Mouse (Mus musculus) liver, embryonic 16.5 days (tissue): ENCODE measurements around the gene Hap1. TPM values are rescaled to one million over a fixed set of nuclear protein-coding genes. Genes with fewer than 3 reads are reported as not detected.

ENCODE experiments used
- ATAC-seq: fragments of 200-750 bp; cut with Nextera tagmentation; 2 replicates; pipeline ENCODE4 v1.8.0; 2017; ENCODE audit warnings: low read depth, mild to moderate bottlenecking, moderate number of reproducible peaks, moderate library complexity
- H3K27ac ChIP-seq: fragments of 300-500 bp; sonication (generic); 2 replicates; pipeline ENCODE4 v1.5.1; 2014; ENCODE audit warnings: mild to moderate bottlenecking, low read length
- H3K27me3 ChIP-seq: fragments of 300-500 bp; sonication (generic); 2 replicates; pipeline ENCODE4 v1.6.1; 2014; ENCODE audit warnings: low read depth, low read length, mixed read lengths; ENCODE audit not compliant: control insufficient read depth, insufficient read depth
- H3K36me3 ChIP-seq: fragments of 300-500 bp; sonication (generic); 2 replicates; pipeline ENCODE4 v1.6.1; 2014; ENCODE audit warnings: mild to moderate bottlenecking; ENCODE audit not compliant: control insufficient read depth, insufficient read depth
- H3K4me1 ChIP-seq: fragments of 300-500 bp; sonication (generic); 2 replicates; pipeline ENCODE4 v1.6.1; 2014; ENCODE audit warnings: low read depth, low read length, mixed read lengths; ENCODE audit not compliant: control insufficient read depth
- H3K4me2 ChIP-seq: fragments of 300-500 bp; sonication (generic); 2 replicates; pipeline ENCODE4 v1.6.1; 2014; ENCODE audit warnings: low read depth, low read length, mixed read lengths
- H3K4me3 ChIP-seq: fragments of 300-500 bp; sonication (generic); 2 replicates; pipeline ENCODE4 v1.5.1; 2014; ENCODE audit warnings: low read depth, mild to moderate bottlenecking, low read length
- H3K9ac ChIP-seq: fragments of 300-500 bp; sonication (generic); 2 replicates; pipeline ENCODE4 v1.6.1; 2014; ENCODE audit warnings: low read depth, low read length
- H3K9me3 ChIP-seq: fragments of 300-500 bp; sonication (generic); replicated peaks from 2 replicates; pipeline ENCODE4 v1.6.1; 2016; ENCODE audit warnings: low read length; ENCODE audit not compliant: control insufficient read depth
- whole genome bisulfite sequencing: fragments of 180-500 bp; shearing (Covaris S2); extraction: QIAGEN DNeasy Blood & Tissue Kit; methylation state at CpG from one replicate; pipeline ENCODE4 v1.1.7; 2014; ENCODE audit not compliant: insufficient replicate concordance; 5-methylcytosine and 5-hydroxymethylcytosine counted together
- polyA plus RNA-seq: library from polyadenylated mRNA; unstranded; fragments of >200 nt; fragmentation: Nextera tagmentation; extraction: Ambion mirVana; gene quantifications from 2 replicates; pipeline ENCODE4 v1.2.1, GENCODE M21; 2015

The Hap1 gene
- polyA plus RNA-seq, 1 experiment from 2014 or later: 0.42 TPM

DNA sequence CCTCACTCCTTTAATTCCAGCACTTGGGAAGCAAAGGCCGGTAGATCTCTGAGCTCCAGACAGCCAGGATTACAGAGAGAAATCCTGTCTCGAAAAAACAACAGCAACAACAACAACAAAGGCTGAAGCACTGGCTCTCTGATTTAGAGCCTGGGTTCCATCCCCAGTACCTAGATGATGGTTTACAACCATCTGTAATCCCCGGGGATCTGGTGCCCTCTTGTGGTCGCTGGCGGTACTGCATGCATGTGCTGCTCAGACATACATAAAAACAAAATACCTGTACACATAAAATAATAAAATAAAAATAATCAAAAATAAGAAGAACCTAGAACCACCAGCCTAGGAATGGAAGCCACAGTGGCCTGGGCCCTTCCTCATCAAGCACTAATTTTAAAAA, 55.6 kb downstream of the Hap1 start:
- no peak for ATAC-seq
- Histone ChIP-seq H3K27me3 (peaks cover 3% of the 10 kb centered on the region; the same call in 1 of the 2 replicates), H3K9ac (no peak overlapping the region), H3K4me3 (no peak overlapping the region), H3K9me3 (no peaks in the 10 kb centered on the region), H3K27ac (no peak overlapping the region), H3K4me1 (no peaks in the 10 kb centered on the region), H3K36me3 (no peaks in the 10 kb centered on the region), H3K4me2 (no peak overlapping the region)
- WGBS: 8% methylated on average over 5 of the region's 5 CpGs

DNA sequence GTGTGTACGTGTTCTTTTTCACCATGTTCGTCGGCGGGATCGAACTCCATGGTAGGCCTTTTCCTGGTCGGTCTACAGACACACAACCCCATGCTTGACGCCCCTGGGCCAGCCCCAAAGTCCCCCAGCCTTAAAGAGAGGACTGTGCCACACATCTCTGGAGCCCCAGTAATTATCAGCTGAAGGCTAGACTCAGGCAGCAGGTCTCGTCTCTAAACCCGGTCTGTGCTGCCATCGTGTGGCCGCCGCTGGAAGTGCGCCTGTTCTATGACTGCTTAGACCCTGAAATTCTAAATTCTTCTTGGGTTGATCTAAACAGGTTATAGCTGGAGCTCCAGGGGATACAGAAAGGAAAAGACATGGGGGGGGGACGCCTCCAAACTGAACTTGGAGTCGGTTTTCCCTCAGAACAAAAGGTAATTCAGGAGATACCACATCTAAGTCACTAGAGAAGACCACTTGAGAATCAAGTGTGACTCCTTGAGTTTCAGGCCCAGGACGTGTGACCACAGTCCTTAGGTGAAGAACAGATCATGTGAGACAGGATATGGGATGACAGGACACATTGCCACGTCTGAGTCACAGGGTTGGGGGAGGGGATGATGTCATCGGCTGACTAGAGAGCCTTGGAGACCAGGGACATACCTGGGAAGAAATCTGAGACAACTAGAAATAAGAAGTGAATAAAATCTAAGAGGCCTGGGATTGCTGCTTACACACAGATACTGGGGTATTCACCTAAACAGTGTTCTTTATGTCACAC, 57.5 kb downstream of the Hap1 start:
- no peaks in the 10 kb centered on the region for H3K9me3 ChIP-seq
- no peaks in the 10 kb centered on the region for H3K36me3 ChIP-seq
- H3K4me3 ChIP-seq: no peak overlapping the region
- H3K27ac ChIP-seq: no peak overlapping the region
- 20% methylated on average over 18 of the region's 18 CpGs for WGBS
- no peaks in the 10 kb centered on the region for H3K4me1 ChIP-seq
- H3K27me3 ChIP-seq: peaks cover 3% of the 10 kb centered on the region; the same call in 1 of the 2 replicates
- H3K4me2 ChIP-seq: peak overlapping the region; percentile 2; the same call in 1 of the 2 replicates
- ATAC-seq: peak; percentile 37; the same call in 1 of the 2 replicates
- no peak overlapping the region for H3K9ac ChIP-seq

DNA sequence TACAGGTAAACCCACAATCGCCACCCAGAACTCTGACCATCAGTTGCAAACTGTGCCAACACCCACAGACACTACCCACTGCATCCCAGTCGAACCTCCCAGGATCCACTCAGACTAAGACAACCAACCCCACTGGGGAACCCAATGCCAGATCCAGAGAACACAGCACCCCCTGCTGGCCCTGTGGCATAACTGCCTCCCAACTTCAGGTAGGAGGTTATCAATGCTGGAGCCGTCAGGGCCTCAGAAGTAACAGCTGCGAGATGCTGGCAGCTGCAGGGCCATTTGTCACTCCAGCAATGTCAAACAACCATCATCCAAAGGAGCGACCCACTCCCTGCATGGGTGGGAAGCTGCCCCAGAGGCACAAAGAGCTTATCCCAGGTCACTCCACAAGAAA, 58.1 kb downstream of the Hap1 start:
- Histone ChIP-seq H3K36me3 (no peaks in the 10 kb centered on the region), H3K9me3 (no peaks in the 10 kb centered on the region), H3K9ac (no peak overlapping the region), H3K27ac (no peak overlapping the region), H3K4me1 (no peaks in the 10 kb centered on the region), H3K4me3 (no peak overlapping the region), H3K4me2 (peak overlapping the region; percentile 2; the same call in 1 of the 2 replicates), H3K27me3 (peaks cover 3% of the 10 kb centered on the region; the same call in 1 of the 2 replicates)
- ATAC-seq: no peak
- WGBS: 28% methylated on average over 5 of the region's 5 CpGs

Other genes starting within 250 kb of the Hap1 start
- gene Krt13, start 234.6 kb downstream of the Hap1 start, polyA plus RNA-seq: not detected in 2 replicates
- 0.07 and 0.12 TPM in 2 replicates for gene Krt15, start 220.2 kb downstream of the Hap1 start, polyA plus RNA-seq
- gene Krt19, start 207.5 kb downstream of the Hap1 start, polyA plus RNA-seq: 2.8 and 9.4 TPM in 2 replicates
- not detected in 2 replicates for gene Krt9, start 162.9 kb downstream of the Hap1 start, polyA plus RNA-seq
- 0.16 and 0.31 TPM in 2 replicates for gene Krt14, start 148.6 kb downstream of the Hap1 start, polyA plus RNA-seq
- gene Krt16, start 107.2 kb downstream of the Hap1 start, polyA plus RNA-seq: not detected in 2 replicates
- gene Krt17, start 95.1 kb downstream of the Hap1 start, polyA plus RNA-seq: 0.18 and 0.22 TPM in 2 replicates
- not detected in 2 replicates for gene Krt42, start 86.3 kb downstream of the Hap1 start, polyA plus RNA-seq
- gene Eif1, start 36.2 kb downstream of the Hap1 start, polyA plus RNA-seq: 1,629 and 1,636 TPM in 2 replicates
- gene Gast, start 21.7 kb downstream of the Hap1 start, polyA plus RNA-seq: not detected in 2 replicates
- gene Jup, start 41.6 kb upstream of the Hap1 start, polyA plus RNA-seq: 15.5 and 17.7 TPM in 2 replicates
- gene P3h4, start 58.7 kb upstream of the Hap1 start, polyA plus RNA-seq: 3.1 and 4.0 TPM in 2 replicates
- gene Fkbp10, start 59.6 kb upstream of the Hap1 start, polyA plus RNA-seq: 7.9 and 8.4 TPM in 2 replicates
- gene Nt5c3b, start 85.7 kb upstream of the Hap1 start, polyA plus RNA-seq: 14.9 and 16.0 TPM in 2 replicates
- 0.07 TPM in 1 of 2 replicates, not detected in the other for gene Klhl10, start 85.8 kb upstream of the Hap1 start, polyA plus RNA-seq
- 1.7 and 1.9 TPM in 2 replicates for gene Klhl11, start 116.6 kb upstream of the Hap1 start, polyA plus RNA-seq
- gene Acly, start 171.9 kb upstream of the Hap1 start, polyA plus RNA-seq: 114 and 120 TPM in 2 replicates
- 0.06 and 0.11 TPM in 2 replicates for gene Ttc25, start 189.5 kb upstream of the Hap1 start, polyA plus RNA-seq
- 13.8 TPM in 2 replicates for gene Cnp, start 218.8 kb upstream of the Hap1 start, polyA plus RNA-seq